ENCODE assay signal across 9 mouse cellular contexts in the genomic region with DNA sequence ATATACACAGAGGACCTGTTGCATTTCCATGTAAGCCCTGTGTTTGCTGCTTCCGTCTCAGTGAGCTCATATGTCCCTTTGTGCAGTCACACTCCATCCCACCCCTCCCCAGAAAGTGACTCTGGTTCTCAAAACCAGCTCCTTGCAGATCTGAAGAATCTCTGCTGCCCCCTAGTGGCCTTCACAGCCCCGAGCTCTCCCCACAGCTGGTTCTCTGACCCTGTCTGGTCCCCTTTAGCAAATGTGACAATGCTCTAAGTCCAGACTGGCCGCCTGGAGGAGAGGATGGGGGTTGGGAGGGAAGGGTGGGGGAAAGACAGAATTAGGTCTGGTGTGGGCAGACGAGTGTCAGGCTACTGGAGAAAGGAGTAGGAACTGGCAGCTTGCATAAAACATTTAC. TPM values are rescaled to one million over a fixed set of nuclear protein-coding genes. Genes with fewer than 3 reads are reported as not detected.
A peak's percentile ranks its signal among the peaks of the same experiment; 100 is the strongest.
DNase-seq lines count a peak whose midpoint lies in the region; ATAC-seq lines count a peak whose summit lies in the region.
"Had no signal": no experiment of that assay in that cellular context is flagged by ENCODE, and none has a peak within 500 bp of the region (broad histone marks: within the 10 kb centered on the region; RNA-seq: fewer than 3 reads in every experiment).

No protein-coding gene starts in this region.

- ATAC-seq in forebrain, embryonic 15.5 days (replicated peaks) = peak; percentile 64
- peak; percentile 91 for ATAC-seq in megakaryocyte progenitor cell, adult 5-6 weeks (replicated peaks; ENCODE audit: poor library complexity)

- no peak overlapping the region for H3K4me2 ChIP-seq in forebrain, embryonic 15.5 days (replicated peaks)

- peak; percentile 85 for DNase-seq in NIH3T3 (ENCODE audit: low read depth)
- peak; percentile 53 for DNase-seq in cerebellum, adult 11-12 months
- DNase-seq in hindbrain, embryonic 10.5 days (ENCODE audit: low spot score) = peak; percentile 88
- DNase-seq in layer of hippocampus, postnatal 10 days (ENCODE audit: low spot score in 2 of 2) = peak; percentile 80 to 84
- peak; percentile 67 to 80 for DNase-seq in right cerebral cortex, adult 2 months (ENCODE audit: low spot score in 2 of 2)
- DNase-seq in urinary bladder, postnatal 36 days (ENCODE audit: low spot score in 2 of 2) = peak; percentile 47 to 54

- no peak overlapping the region for H3K4me3 ChIP-seq in forebrain, embryonic 15.5 days
- H3K4me3 ChIP-seq in hindbrain, embryonic 10.5 days = no peak overlapping the region

- no peak overlapping the region for H3K27ac ChIP-seq in forebrain, embryonic 15.5 days (replicated peaks)
- no peak overlapping the region for H3K27ac ChIP-seq in hindbrain, embryonic 10.5 days
- H3K27ac ChIP-seq: macrophage had no signal

- peaks cover 10% of the 10 kb centered on the region for H3K36me3 ChIP-seq in forebrain, embryonic 15.5 days
- H3K36me3 ChIP-seq in hindbrain, embryonic 10.5 days = peaks cover 13% of the 10 kb centered on the region

- no peaks in the 10 kb centered on the region for H3K27me3 ChIP-seq in forebrain, embryonic 15.5 days
- no peaks in the 10 kb centered on the region for H3K27me3 ChIP-seq in hindbrain, embryonic 10.5 days (ENCODE audit: insufficient read depth, poor library complexity, severe bottlenecking)

- H3K4me1 ChIP-seq in forebrain, embryonic 15.5 days = no peaks in the 10 kb centered on the region
- H3K4me1 ChIP-seq in hindbrain, embryonic 10.5 days (replicated peaks) = peaks cover 3% of the 10 kb centered on the region; the same call in 1 of the 2 replicates

- WGBS in forebrain, embryonic 15.5 days = 0% methylated on average over 4 of the region's 4 CpGs
- 0% methylated on average over 4 of the region's 4 CpGs for WGBS in hindbrain, embryonic 10.5 days

- no peak overlapping the region for H3K9ac ChIP-seq in forebrain, embryonic 15.5 days (replicated peaks)

- no peaks in the 10 kb centered on the region for H3K9me3 ChIP-seq in forebrain, embryonic 15.5 days
- H3K9me3 ChIP-seq in hindbrain, embryonic 10.5 days = no peaks in the 10 kb centered on the region

RNA-seq across cellular contexts. Expression of a gene that starts 10.0 kb away (rescaled TPM):
- polyA plus RNA-seq in forebrain, embryonic 15.5 days (2015; fragmentation: Nextera tagmentation; extraction: Ambion mirVana) = 1,503 and 1,574 TPM in 2 replicates
- 902 and 1,086 TPM in 2 replicates for polyA plus RNA-seq in hindbrain, embryonic 10.5 days (2016; fragmentation: Nextera tagmentation; extraction: Ambion mirVana)
- 1,000 to 10,000 TPM; 1,327 to 1,522 TPM for total RNA-seq in layer of hippocampus, postnatal 10 days (2021)
- 69.8 and 85.4 TPM in 2 replicates for total RNA-seq in megakaryocyte progenitor cell, adult 5-6 weeks (2015)
- 23.7 and 30.0 TPM in 2 replicates for total RNA-seq in megakaryocyte progenitor cell, adult 5-6 weeks (2017)

RNA-seq across cellular contexts. Expression of a gene that starts 29.8 kb away (rescaled TPM):
- polyA plus RNA-seq in forebrain, embryonic 15.5 days (2015; fragmentation: Nextera tagmentation; extraction: Ambion mirVana) = 0.25 TPM in 1 of 2 replicates, not detected in the other
- not detected in 2 replicates for polyA plus RNA-seq in hindbrain, embryonic 10.5 days (2016; fragmentation: Nextera tagmentation; extraction: Ambion mirVana)
- total RNA-seq in layer of hippocampus, postnatal 10 days (2021) = under 1 TPM in 1 of 2 experiments, not detected in 1; 0.23 TPM
- total RNA-seq in megakaryocyte progenitor cell, adult 5-6 weeks (2015) = not detected in 2 replicates
- not detected in 2 replicates for total RNA-seq in megakaryocyte progenitor cell, adult 5-6 weeks (2017)
- polyA plus RNA-seq: macrophage had no signal

RNA-seq across cellular contexts. Expression of a gene that starts 32.4 kb away (rescaled TPM):
- polyA plus RNA-seq in forebrain, embryonic 15.5 days (2015; fragmentation: Nextera tagmentation; extraction: Ambion mirVana) = 0.88 TPM in 1 of 2 replicates, not detected in the other
- not detected in 2 replicates for polyA plus RNA-seq in hindbrain, embryonic 10.5 days (2016; fragmentation: Nextera tagmentation; extraction: Ambion mirVana)
- total RNA-seq in layer of hippocampus, postnatal 10 days (2021) = not detected
- total RNA-seq in megakaryocyte progenitor cell, adult 5-6 weeks (2015) = not detected in 2 replicates
- not detected in 2 replicates for total RNA-seq in megakaryocyte progenitor cell, adult 5-6 weeks (2017)
- polyA plus RNA-seq: macrophage had no signal

RNA-seq across cellular contexts. Expression of a gene that starts 33.7 kb away (rescaled TPM):
- 144 and 150 TPM in 2 replicates for polyA plus RNA-seq in forebrain, embryonic 15.5 days (2015; fragmentation: Nextera tagmentation; extraction: Ambion mirVana)
- 170 and 182 TPM in 2 replicates for polyA plus RNA-seq in hindbrain, embryonic 10.5 days (2016; fragmentation: Nextera tagmentation; extraction: Ambion mirVana)
- 100 to 1,000 TPM; 126 to 135 TPM for total RNA-seq in layer of hippocampus, postnatal 10 days (2021)
- total RNA-seq in megakaryocyte progenitor cell, adult 5-6 weeks (2015) = 64.0 and 65.0 TPM in 2 replicates
- total RNA-seq in megakaryocyte progenitor cell, adult 5-6 weeks (2017) = 230 and 286 TPM in 2 replicates

RNA-seq across cellular contexts. Expression of a gene that starts 55.2 kb away (rescaled TPM):
- polyA plus RNA-seq in forebrain, embryonic 15.5 days (2015; fragmentation: Nextera tagmentation; extraction: Ambion mirVana) = 3.7 and 5.0 TPM in 2 replicates
- 12.1 and 12.5 TPM in 2 replicates for polyA plus RNA-seq in hindbrain, embryonic 10.5 days (2016; fragmentation: Nextera tagmentation; extraction: Ambion mirVana)
- total RNA-seq in layer of hippocampus, postnatal 10 days (2021) = 10 to 100 TPM in 1 of 2 experiments, 1 to 10 TPM in 1; 8.6 to 14.0 TPM
- total RNA-seq in megakaryocyte progenitor cell, adult 5-6 weeks (2015) = 0.07 and 0.27 TPM in 2 replicates
- 0.21 and 0.24 TPM in 2 replicates for total RNA-seq in megakaryocyte progenitor cell, adult 5-6 weeks (2017)
- polyA plus RNA-seq: macrophage had no signal

Comparison
In these comparisons a context has a peak if more than half of its experiments do, and no peak if none do; other contexts are left out.
1. RNA of a gene that starts 10.0 kb away (total RNA-seq): 1,327 to 1,522 TPM in layer of hippocampus, postnatal 10 days; 23.7 to 85.4 TPM in megakaryocyte progenitor cell, adult 5-6 weeks; every median in the first group is over 10 times any median in the second.
2. Peak in every context shown above with its lines, with median percentiles within 50 percentile points of each other: DNase-seq.